Mouse (Mus musculus) B cell, adult 67 days (primary cell): ENCODE data around the gene Spty2d1. TPM values are rescaled to one million over a fixed set of nuclear protein-coding genes. Genes with fewer than 3 reads are reported as not detected.

Source experiments
- total RNA-seq, 2 experiments: library from RNA; stranded (reverse); gene quantifications; 4 replicates each; pipeline ENCODE4 v1.2.4; 2023

The Spty2d1 gene
- 10 to 100 TPM; 90.3 to 95.4 TPM for total RNA-seq

DNA sequence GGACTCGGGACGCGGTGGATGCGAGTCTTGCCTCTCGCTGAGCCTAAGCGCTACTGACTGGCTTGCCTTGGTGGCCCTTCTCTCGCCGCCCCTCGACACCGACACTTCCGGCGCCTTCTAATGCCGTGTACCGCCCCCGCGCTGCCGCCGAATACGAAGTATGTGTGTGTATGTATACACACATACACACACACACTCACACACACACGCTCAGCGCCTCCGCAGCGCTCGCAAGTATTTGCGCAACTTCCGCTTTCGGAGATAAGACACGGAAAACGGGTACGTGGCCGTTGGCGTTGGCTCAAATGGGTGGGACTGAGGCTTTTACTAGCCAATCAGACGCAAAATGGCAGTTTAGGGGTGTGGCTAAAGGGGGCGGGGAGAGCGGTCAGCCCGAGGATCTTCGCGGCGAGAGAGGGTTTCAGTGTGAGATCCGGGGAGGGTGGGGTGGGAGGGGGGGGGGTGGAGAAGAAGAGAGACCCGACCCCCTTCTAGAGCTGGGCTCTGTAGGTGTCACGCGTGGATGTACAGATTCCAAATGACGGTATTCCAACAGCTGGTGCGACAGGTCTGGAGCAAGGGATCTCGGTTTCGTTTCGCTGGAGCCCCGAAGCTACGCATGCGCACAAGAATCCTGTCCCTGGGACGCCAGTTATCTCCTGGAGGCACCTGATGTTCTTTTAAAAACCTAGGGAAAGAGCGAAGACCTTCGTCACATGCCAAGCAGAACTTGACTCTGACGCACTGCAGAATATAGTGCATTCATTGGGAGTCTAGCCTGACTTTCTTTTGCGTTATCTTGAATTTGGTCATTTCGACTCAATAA lies at the start of gene Spty2d1:
Spty2d1 (minus strand) TSS at position 244 of the 826 bp plus-strand sequence.

DNA sequence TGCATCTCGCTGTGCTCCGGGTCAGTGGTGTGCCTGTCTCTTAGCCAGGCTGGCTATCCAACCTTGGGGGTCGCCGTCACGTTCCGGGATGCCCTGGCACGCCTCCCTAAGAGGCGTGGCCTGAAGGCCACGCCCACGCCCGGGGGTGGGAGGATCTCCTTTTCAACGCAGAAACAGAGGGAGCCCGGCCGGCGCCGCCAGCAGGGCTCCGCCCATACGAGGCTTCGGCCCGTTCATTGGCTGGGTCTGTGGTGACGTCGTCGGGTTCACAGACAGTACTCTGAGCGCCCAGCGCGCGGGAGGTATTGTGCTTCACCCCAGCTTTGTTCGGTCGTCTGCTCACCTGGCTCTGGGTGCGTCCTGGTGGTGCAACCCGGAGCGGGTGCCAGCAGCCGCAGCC lies 42.2 kb upstream of the Spty2d1 start, which contains the start of gene Tmem86a:
Tmem86a (plus strand) TSS at position 236 of the 400 bp plus-strand sequence.

DNA sequence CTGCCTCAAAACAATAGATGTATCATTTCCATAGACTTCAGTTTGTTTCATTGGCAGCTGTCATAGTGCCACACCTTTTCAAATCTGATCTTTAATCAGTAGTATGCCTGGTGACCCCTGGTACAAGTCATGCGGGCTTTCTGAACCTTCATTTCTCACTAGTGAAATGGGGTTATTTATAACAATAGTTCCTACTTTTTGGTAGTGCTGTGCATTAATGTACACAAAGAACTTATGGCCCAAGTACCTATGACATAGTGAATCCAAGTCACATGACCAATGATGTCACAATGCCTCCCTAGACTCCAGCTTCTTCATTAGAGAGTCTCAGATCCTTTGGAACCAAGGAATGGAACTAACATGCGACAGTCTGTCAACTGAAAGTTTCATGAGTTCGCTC lies 24.9 kb downstream of the Spty2d1 start, which contains the start of gene Gm9999:
Gm9999 (plus strand) TSS at position 301 of the 400 bp plus-strand sequence.

DNA sequence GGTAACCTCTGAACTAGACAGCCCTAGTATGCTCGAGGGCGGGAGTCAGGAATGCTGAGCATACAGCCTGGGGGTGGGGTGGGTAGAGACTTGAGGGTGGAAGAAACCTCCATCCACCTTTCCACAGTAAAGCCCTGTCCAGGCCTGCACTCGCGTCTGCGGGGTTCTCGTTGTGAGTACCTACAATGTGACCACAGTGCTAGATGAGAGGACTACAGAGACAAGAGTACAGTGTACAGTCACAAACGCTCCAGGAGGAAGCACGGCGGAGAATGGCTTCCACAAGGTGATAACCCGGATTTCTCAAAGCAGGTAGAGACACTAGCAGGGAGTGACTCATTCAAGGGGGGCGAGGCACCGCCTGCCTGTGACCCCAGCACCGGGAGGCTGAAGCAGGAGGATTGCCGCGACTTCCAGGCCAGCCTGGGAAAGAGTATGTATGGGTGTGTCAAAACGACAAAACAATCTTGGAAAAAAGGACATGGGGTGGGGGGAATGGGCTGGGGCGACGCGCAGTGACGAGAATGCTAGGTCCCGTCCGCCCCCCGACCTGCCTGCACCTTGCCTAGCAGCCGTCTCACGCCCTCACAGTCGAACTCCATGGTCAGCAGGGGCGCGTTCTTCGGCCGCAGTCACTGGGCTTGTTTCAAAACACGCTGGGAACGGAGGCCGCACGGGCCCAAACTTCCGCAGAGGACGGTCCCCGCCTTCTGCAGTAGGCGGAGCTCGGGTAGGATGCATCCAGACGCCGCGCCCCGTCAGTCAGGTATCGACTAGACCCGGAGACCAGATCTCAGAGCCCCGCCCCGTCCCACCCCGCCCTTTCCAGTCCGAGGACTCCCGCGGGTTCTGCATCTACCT lies 50.1 kb downstream of the Spty2d1 start, which contains the start of gene Uevld:
Uevld (minus strand) TSS at position 697 of the 861 bp plus-strand sequence.

Other genes with a start within 250 kb of the Spty2d1 start
- gene Hps5, start 212.3 kb downstream of the Spty2d1 start, total RNA-seq = 10 to 100 TPM; 59.6 to 64.3 TPM
- 10 to 100 TPM; 55.1 to 61.9 TPM for gene Gtf2h1, start 212.3 kb downstream of the Spty2d1 start, total RNA-seq
- 100 to 1,000 TPM; 159 to 161 TPM for gene Ldha, start 166.9 kb downstream of the Spty2d1 start, total RNA-seq
- gene Ldhc, start 147.2 kb downstream of the Spty2d1 start, total RNA-seq = not detected
- 10 to 100 TPM; 58.6 to 68.4 TPM for gene Tsg101, start 88.4 kb downstream of the Spty2d1 start, total RNA-seq
- 10 to 100 TPM in 1 of 2 experiments, 1 to 10 TPM in 1; 7.3 to 11.6 TPM for gene Uevld, start 49.9 kb downstream of the Spty2d1 start, total RNA-seq
- not detected for gene Gm9999, start 24.8 kb downstream of the Spty2d1 start, total RNA-seq
- gene Tmem86a, start 42.2 kb upstream of the Spty2d1 start, total RNA-seq = 1 to 10 TPM; 4.4 to 5.1 TPM
- gene Ptpn5, start 125.3 kb upstream of the Spty2d1 start, total RNA-seq = not detected
- gene Mrgpra6, start 196.5 kb upstream of the Spty2d1 start, total RNA-seq = not detected
- not detected for gene Mrgpra9, start 244.4 kb upstream of the Spty2d1 start, total RNA-seq